Mouse (Mus musculus) hindlimb bud, embryonic 11.5 days (tissue): ENCODE data around the gene Hlx.

Source experiments
- DNase-seq: peaks from one replicate; pipeline ENCODE4 v3.0.0-alpha.2; 2012; ENCODE audit warnings: low read depth, low spot score; ENCODE audit errors: extremely low spot score

Gene Hlx

GRCm38 (mm10) chr1:184733300-184734066 lies 1.1 kb upstream of the Hlx start:
- no peak for DNase-seq

- DNase-seq, result no peak
These were observed 524 bp downstream of the Hlx start for GRCm38 (mm10) chr1:184731644-184732545.

GRCm38 (mm10) chr1:184731091-184731640 lies 1.3 kb downstream of the Hlx start:
- no peak for DNase-seq

GRCm38 (mm10) chr1:184730453-184731013 lies 1.9 kb downstream of the Hlx start:
- no peak for DNase-seq

GRCm38 (mm10) chr1:184729357-184730140 lies 2.9 kb downstream of the Hlx start:
- no peak for DNase-seq

- no peak for DNase-seq
These were observed 3.8 kb downstream of the Hlx start for GRCm38 (mm10) chr1:184728561-184729115.

- no peak for DNase-seq
These were observed 4.8 kb downstream of the Hlx start for GRCm38 (mm10) chr1:184727401-184728265.

GRCm38 (mm10) chr1:184726576-184727300 lies 5.7 kb downstream of the Hlx start:
- DNase-seq, result no peak

GRCm38 (mm10) chr1:184725318-184725790 lies 7.1 kb downstream of the Hlx start:
- DNase-seq, result no peak

GRCm38 (mm10) chr1:184724551-184725317 lies 7.7 kb downstream of the Hlx start:
- DNase-seq, result no peak

GRCm38 (mm10) chr1:184723899-184724298 lies 8.5 kb downstream of the Hlx start:
- no peak for DNase-seq

- DNase-seq, result no peak
These were observed 11.3 kb downstream of the Hlx start for GRCm38 (mm10) chr1:184721121-184721520.

GRCm38 (mm10) chr1:184720162-184721025 lies 12.0 kb downstream of the Hlx start:
- DNase-seq, result no peak

GRCm38 (mm10) chr1:184718261-184719120 lies 13.9 kb downstream of the Hlx start:
- no peak for DNase-seq

- no peak for DNase-seq
These were observed 14.7 kb downstream of the Hlx start for GRCm38 (mm10) chr1:184717691-184718200.
